Mouse (Mus musculus) cerebellum, adult 2 months (tissue): Measurements from ENCODE around the gene Mrpl36.
A peak's percentile ranks its signal among the peaks of the same experiment; 100 is the strongest.

Experiments used
- CTCF ChIP-seq: fragments of 200-500 bp; IDR thresholded peaks from 2 replicates; pipeline ENCODE4 v1.5.1; 2011; ENCODE audit warnings: low read depth, mild to moderate bottlenecking, control low read depth, low read length, moderate library complexity, borderline replicate concordance; ENCODE audit not compliant: insufficient read depth
- POLR2A ChIP-seq: fragments of 200-500 bp; IDR thresholded peaks from 2 replicates; pipeline ENCODE4 v1.6.1; 2011; ENCODE audit warnings: low read length, control low read depth, borderline replicate concordance; ENCODE audit not compliant: insufficient read depth

GRCm38 (mm10) chr13:73351910-73352309 lies 23.6 kb downstream of the Mrpl36 start:
- TF ChIP-seq CTCF (peak; percentile 39; the same call in 1 of the 2 replicates), POLR2A (no peak)
